Mouse (Mus musculus): ENCODE results near the gene Naa40.

Naa40 gene

GRCm38 (mm10) chr19:7212216-7212615, 28.8 kb downstream of the Naa40 start:
- DNase-seq, result no peak

- DNase-seq, result no peak
Observed at GRCm38 (mm10) chr19:7209907-7210646, 30.9 kb downstream of the Naa40 start.

- peak; percentile 93 for DNase-seq
Observed at GRCm38 (mm10) chr19:7205753-7206736, 34.9 kb downstream of the Naa40 start, which contains the start of gene Otub1. Gene Otub1 (minus strand): TSS chr19:7206316.

- DNase-seq, result no peak
Observed at GRCm38 (mm10) chr19:7205326-7205725, 35.7 kb downstream of the Naa40 start.

- no peak for DNase-seq
Observed at GRCm38 (mm10) chr19:7204898-7205297, 36.1 kb downstream of the Naa40 start.

- no peak for DNase-seq
Observed at GRCm38 (mm10) chr19:7200427-7200826, 40.6 kb downstream of the Naa40 start.

GRCm38 (mm10) chr19:7199089-7199488, 41.9 kb downstream of the Naa40 start:
- DNase-seq, result no peak

- DNase-seq, result no peak
Observed at GRCm38 (mm10) chr19:7197445-7197844, 43.5 kb downstream of the Naa40 start.

GRCm38 (mm10) chr19:7196741-7197270, 44.2 kb downstream of the Naa40 start:
- peak; percentile 46 for DNase-seq

GRCm38 (mm10) chr19:7195900-7196728, 44.9 kb downstream of the Naa40 start:
- DNase-seq, result peak; percentile 70

GRCm38 (mm10) chr19:7192561-7192967, 48.4 kb downstream of the Naa40 start:
- DNase-seq, result no peak

- DNase-seq, result no peak
Observed at GRCm38 (mm10) chr19:7191639-7192038, 49.3 kb downstream of the Naa40 start.

- no peak for DNase-seq
Observed at GRCm38 (mm10) chr19:7190986-7191385, 50.0 kb downstream of the Naa40 start.

GRCm38 (mm10) chr19:7189026-7189425, 52.0 kb downstream of the Naa40 start:
- no peak for DNase-seq

GRCm38 (mm10) chr19:7187157-7187556, 53.8 kb downstream of the Naa40 start:
- DNase-seq, result no peak

- no peak for DNase-seq
Observed at GRCm38 (mm10) chr19:7185715-7186291, 55.2 kb downstream of the Naa40 start.

GRCm38 (mm10) chr19:7185059-7185458, 55.9 kb downstream of the Naa40 start:
- DNase-seq, result no peak

- DNase-seq, result no peak
Observed at GRCm38 (mm10) chr19:7183419-7183818, 57.6 kb downstream of the Naa40 start.

- peak; percentile 78 for DNase-seq
Observed at GRCm38 (mm10) chr19:7182273-7182949, 58.6 kb downstream of the Naa40 start.

- DNase-seq, result no peak
Observed at GRCm38 (mm10) chr19:7181496-7181895, 59.5 kb downstream of the Naa40 start.

- peak; percentile 65 for DNase-seq
Observed at GRCm38 (mm10) chr19:7180756-7181405, 60.1 kb downstream of the Naa40 start.

Data from cerebellum, adult 9-11 months (tissue).